ENCODE assay signal across 11 mouse cellular contexts in the genomic region with DNA sequence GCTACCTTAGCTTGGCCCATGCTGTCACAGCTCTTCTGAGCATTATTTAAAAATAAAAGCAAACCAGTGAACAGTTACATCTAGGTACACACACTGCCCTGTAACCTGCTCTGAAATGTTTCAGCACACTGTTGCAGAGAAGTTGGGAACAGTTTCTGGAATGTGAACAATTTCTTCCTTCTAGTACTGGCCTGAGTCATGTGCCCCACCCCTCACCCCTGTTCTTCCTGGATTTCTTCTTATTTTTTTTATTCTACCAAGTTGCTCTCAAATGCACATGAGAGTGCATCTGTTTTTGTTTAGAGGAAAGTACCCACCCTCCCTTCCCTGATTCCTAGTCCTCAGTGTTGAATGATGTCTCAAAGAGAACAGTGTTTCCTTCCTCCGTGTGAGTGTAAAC.
A peak's percentile ranks its signal among the peaks of the same experiment; 100 is the strongest.
DNase-seq lines count a peak whose midpoint lies in the region; ATAC-seq and TF ChIP-seq lines count a peak whose summit lies in the region.
"Had no signal": no experiment of that assay in that cellular context is flagged by ENCODE, and none has a peak within 500 bp of the region (broad histone marks: within the 10 kb centered on the region; RNA-seq: fewer than 3 reads in every experiment).

No protein-coding gene starts in this region.

- no peaks in the 10 kb centered on the region for H3K4me1 ChIP-seq in lung, postnatal 0 days (ENCODE audit: insufficient read depth, low read depth, low read length)
- H3K4me1 ChIP-seq in embryonic facial prominence, embryonic 13.5 days, result peaks cover 12% of the 10 kb centered on the region; the same call in 1 of the 2 replicates
- no peaks in the 10 kb centered on the region for H3K4me1 ChIP-seq in liver, embryonic 11.5 days (replicated peaks; ENCODE audit: control insufficient read depth, insufficient read depth, low read length)
- no peaks in the 10 kb centered on the region for H3K4me1 ChIP-seq in forebrain, embryonic 15.5 days
- H3K4me1 ChIP-seq: liver, embryonic 12.5 days had no signal

- no peak overlapping the region for H3K9ac ChIP-seq in lung, postnatal 0 days (replicated peaks; ENCODE audit: low read depth)
- no peak overlapping the region for H3K9ac ChIP-seq in embryonic facial prominence, embryonic 13.5 days
- H3K9ac ChIP-seq in liver, embryonic 11.5 days (ENCODE audit: low read depth, low read length), result no peak overlapping the region
- no peak overlapping the region for H3K9ac ChIP-seq in forebrain, embryonic 15.5 days (replicated peaks)
- H3K9ac ChIP-seq: liver, embryonic 12.5 days had no signal

- 9% methylated on average over 1 of the region's 1 CpGs for WGBS in lung, postnatal 0 days
- 0% methylated on average over 1 of the region's 1 CpGs for WGBS in embryonic facial prominence, embryonic 13.5 days
- 40% methylated on average over 1 of the region's 1 CpGs for WGBS in liver, embryonic 11.5 days
- WGBS in forebrain, embryonic 15.5 days, result 44% methylated on average over 1 of the region's 1 CpGs

- DNase-seq in lung, postnatal 0 days (ENCODE audit: low spot score), result peak; percentile 33
- no peak for DNase-seq in lung, adult 18-20 months
- peak; percentile 9 to 29 for DNase-seq in kidney, postnatal 36 days
- DNase-seq in left cerebral cortex, adult 8-10 months (ENCODE audit: low spot score in 2 of 2), result no peak
- DNase-seq in liver, embryonic 11.5 days (ENCODE audit: low spot score), result no peak
- no peak for DNase-seq in right cerebral cortex, adult 2 months (ENCODE audit: low spot score in 2 of 2)
- DNase-seq: cerebellum, postnatal 14 days; thymus, adult 2 months had no signal

- no peak for TF ChIP-seq CTCF in lung, postnatal 0 days (IDR thresholded peaks at IDR 0.05)

- H3K27ac ChIP-seq in lung, postnatal 0 days (ENCODE audit: low read length), result no peak overlapping the region
- H3K27ac ChIP-seq in embryonic facial prominence, embryonic 13.5 days, result no peak overlapping the region
- H3K27ac ChIP-seq in liver, embryonic 11.5 days (ENCODE audit: low read depth, low read length), result no peak overlapping the region
- H3K27ac ChIP-seq in forebrain, embryonic 15.5 days (replicated peaks), result no peak overlapping the region
- H3K27ac ChIP-seq: liver, embryonic 12.5 days had no signal

- H3K4me2 ChIP-seq in lung, postnatal 0 days (replicated peaks; ENCODE audit: low read depth, low read length), result no peak overlapping the region
- H3K4me2 ChIP-seq in embryonic facial prominence, embryonic 13.5 days, result peak overlapping the region; percentile 34
- no peak overlapping the region for H3K4me2 ChIP-seq in liver, embryonic 11.5 days
- H3K4me2 ChIP-seq in forebrain, embryonic 15.5 days (replicated peaks), result no peak overlapping the region
- H3K4me2 ChIP-seq: liver, embryonic 12.5 days had no signal

- no peak for TF ChIP-seq EP300 in lung, postnatal 0 days (IDR thresholded peaks at IDR 0.05)

- H3K36me3 ChIP-seq in lung, postnatal 0 days (ENCODE audit: insufficient read depth, low read length), result no peaks in the 10 kb centered on the region
- H3K36me3 ChIP-seq in embryonic facial prominence, embryonic 13.5 days, result no peaks in the 10 kb centered on the region
- no peaks in the 10 kb centered on the region for H3K36me3 ChIP-seq in liver, embryonic 11.5 days (ENCODE audit: control insufficient read depth, insufficient read depth, low read length)
- H3K36me3 ChIP-seq in forebrain, embryonic 15.5 days, result no peaks in the 10 kb centered on the region
- H3K36me3 ChIP-seq: liver, embryonic 12.5 days had no signal

- no peaks in the 10 kb centered on the region for H3K27me3 ChIP-seq in lung, postnatal 0 days (replicated peaks; ENCODE audit: insufficient read depth, low read length)
- no peaks in the 10 kb centered on the region for H3K27me3 ChIP-seq in embryonic facial prominence, embryonic 13.5 days
- no peaks in the 10 kb centered on the region for H3K27me3 ChIP-seq in liver, embryonic 11.5 days (replicated peaks; ENCODE audit: control insufficient read depth, insufficient read depth, low read length)
- H3K27me3 ChIP-seq in forebrain, embryonic 15.5 days, result no peaks in the 10 kb centered on the region
- H3K27me3 ChIP-seq: liver, embryonic 12.5 days had no signal

- no peak overlapping the region for H3K4me3 ChIP-seq in lung, postnatal 0 days (ENCODE audit: low read depth, low read length)
- no peak overlapping the region for H3K4me3 ChIP-seq in embryonic facial prominence, embryonic 13.5 days
- no peak overlapping the region for H3K4me3 ChIP-seq in liver, embryonic 11.5 days (ENCODE audit: low read depth, low read length)
- H3K4me3 ChIP-seq in forebrain, embryonic 15.5 days, result no peak overlapping the region
- H3K4me3 ChIP-seq: liver, embryonic 12.5 days had no signal

- H3K9me3 ChIP-seq in lung, postnatal 0 days (ENCODE audit: low read length), result no peaks in the 10 kb centered on the region
- H3K9me3 ChIP-seq in embryonic facial prominence, embryonic 13.5 days, result no peaks in the 10 kb centered on the region
- no peaks in the 10 kb centered on the region; the same call in 1 of the 2 replicates for H3K9me3 ChIP-seq in liver, embryonic 11.5 days (ENCODE audit: control insufficient read depth, low read length)
- H3K9me3 ChIP-seq in forebrain, embryonic 15.5 days, result no peaks in the 10 kb centered on the region

- ATAC-seq in lung, postnatal 0 days, result 0 out of 2 replicates have a peak, but pooled peaks have one; percentile 37
- peak; percentile 75; the same call in 1 of the 2 replicates for ATAC-seq in embryonic facial prominence, embryonic 13.5 days (ENCODE audit: insufficient number of reproducible peaks, insufficient read depth, low FRiP score, low TSS enrichment, low read depth)
- no peak for ATAC-seq in liver, embryonic 11.5 days (replicated peaks; ENCODE audit: low FRiP score)
- ATAC-seq in forebrain, embryonic 15.5 days (replicated peaks), result no peak
- ATAC-seq: liver, embryonic 12.5 days had no signal

Comparison
In these comparisons a context has a peak if more than half of its experiments do, and no peak if none do; other contexts are left out.
1. DNase-seq: peak in lung, postnatal 0 days (single experiment) and kidney, postnatal 36 days (2 of 2); none in lung, adult 18-20 months (0 of 2), left cerebral cortex, adult 8-10 months (0 of 2), liver, embryonic 11.5 days (single experiment) and right cerebral cortex, adult 2 months (0 of 2).
2. ATAC-seq: peak in lung, postnatal 0 days (single experiment) and embryonic facial prominence, embryonic 13.5 days (single experiment); none in liver, embryonic 11.5 days (single experiment) and forebrain, embryonic 15.5 days (single experiment).